Mouse (Mus musculus): Measurements from ENCODE around the gene Gbp9.
A peak's percentile ranks its signal among the peaks of the same experiment; 100 is the strongest.

DNA sequence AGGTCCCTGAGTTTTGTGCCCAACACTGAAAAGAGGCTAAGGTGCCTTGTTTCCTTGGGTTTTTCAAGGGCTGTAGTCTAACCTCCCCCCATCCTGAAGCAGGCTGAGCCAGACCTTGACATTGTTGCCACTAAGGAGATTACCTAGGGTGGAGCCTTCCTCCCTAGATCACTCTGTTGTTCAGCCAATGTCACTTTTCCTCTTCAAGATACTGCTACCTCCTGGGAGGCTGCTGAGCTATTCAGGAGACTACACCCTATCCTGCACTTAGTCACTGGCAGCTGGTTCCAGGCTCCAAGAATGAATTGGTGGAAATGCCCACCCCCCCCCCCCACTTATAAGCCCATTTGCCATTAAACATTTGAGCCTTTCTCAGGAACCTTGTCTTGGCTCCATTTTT, 7.1 kb upstream of the Gbp9 start:
- TF ChIP-seq CTCF (IDR thresholded peaks at IDR 0.05; ENCODE audit: low read depth) (no peak), EP300 (IDR thresholded peaks at IDR 0.05; ENCODE audit: low read depth) (peak; percentile 51; the same call in 1 of the 2 replicates)
